Mouse (Mus musculus): ENCODE data around the gene Oas1a. TPM values are rescaled to one million over a fixed set of nuclear protein-coding genes. Genes with fewer than 3 reads are reported as not detected.
"Not testable (repeated sequence)": the region's sequence is repeated elsewhere in the genome, so short reads cannot be mapped to it uniquely, and the experiment has no call there.

Gene Oas1a
- total and polyA plus RNA-seq, 3 experiments, result 0.11 to 0.33 TPM; not detected in 1

DNA sequence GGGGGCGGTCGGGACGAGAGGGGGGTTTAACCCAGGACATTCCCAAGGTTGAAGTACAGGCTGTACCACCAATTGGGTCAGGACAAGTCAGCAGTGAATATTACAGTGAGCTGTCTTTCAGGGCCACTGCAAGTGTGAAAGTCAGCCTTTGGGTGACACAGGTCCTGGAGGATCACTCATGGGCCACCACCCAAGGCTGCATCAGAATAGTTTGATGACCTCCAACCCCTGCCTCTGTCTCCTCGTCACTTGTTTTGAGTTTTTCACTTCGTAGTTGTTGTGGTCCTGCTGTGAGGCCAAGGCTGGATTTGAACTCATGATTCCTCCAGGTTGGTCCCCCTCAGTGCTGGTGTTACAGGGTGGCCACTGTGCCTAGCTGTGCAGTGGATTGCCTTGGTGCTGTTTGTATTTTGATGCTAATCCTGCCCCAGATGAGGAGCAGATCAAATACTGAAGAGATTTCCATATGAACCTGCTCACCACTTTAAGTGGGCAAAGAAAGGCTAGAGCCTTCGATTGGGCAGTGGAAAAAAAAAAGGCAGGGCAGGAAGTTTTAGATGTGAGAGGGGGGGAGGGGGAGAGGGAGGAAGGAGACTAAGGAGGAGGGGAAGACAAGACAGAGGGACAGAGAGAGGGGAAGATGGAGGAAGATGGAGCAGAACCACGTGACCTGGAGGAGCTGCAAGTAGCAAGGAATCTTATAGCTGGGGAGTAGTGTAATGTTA lies 1.0 kb upstream of the Oas1a start:
- Histone ChIP-seq H3K9me3 (replicated peaks) (no peaks in the 10 kb centered on the region), H3K27me3 (ENCODE audit: insufficient read depth, low read length) (no peaks in the 10 kb centered on the region), H3K36me3 (replicated peaks) (no peaks in the 10 kb centered on the region), H3K4me1 (ENCODE audit: insufficient read depth, low read depth, low read length) (no peaks in the 10 kb centered on the region), H3K4me3 (ENCODE audit: low read depth, low read length) (no peak overlapping the region)
- ATAC-seq (ENCODE audit: extremely low read depth, insufficient number of reproducible peaks, low FRiP score, poor library complexity, severe bottlenecking), result no peak
- TF ChIP-seq TAL1 (conservative IDR thresholded peaks at IDR 0.05; ENCODE audit: low read depth, low read length) (no peak), CTCF (IDR thresholded peaks at IDR 0.05; ENCODE audit: low read depth, low read length) (no peak), POLR2AphosphoS5 (IDR thresholded peaks at IDR 0.05; ENCODE audit: insufficient replicate concordance, low read depth, low read length) (no peak), GATA2 (IDR thresholded peaks at IDR 0.05; ENCODE audit: borderline replicate concordance, low read depth, low read length) (no peak), GATA1 (IDR thresholded peaks at IDR 0.05; ENCODE audit: borderline replicate concordance, low read length) (no peak)
- DNase-seq (ENCODE audit: low spot score), result no peak

DNA sequence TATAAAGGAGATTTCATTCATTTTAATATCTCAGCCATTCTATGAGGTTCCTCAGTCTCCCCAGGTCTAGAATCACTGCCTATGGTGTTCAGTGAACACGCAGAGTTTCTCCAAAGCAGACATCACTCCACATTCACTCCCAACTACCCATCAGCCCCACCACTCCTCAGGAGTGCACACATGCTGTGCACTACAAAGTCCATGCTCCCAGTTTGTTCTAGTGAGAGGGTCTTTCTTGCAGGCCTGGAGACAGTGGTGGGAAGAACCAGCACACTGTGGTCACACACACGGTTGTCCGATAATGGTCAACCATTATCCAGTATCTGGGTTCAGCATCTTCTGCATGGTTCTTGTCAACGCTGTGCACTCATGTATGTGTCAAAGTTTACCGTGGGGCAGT lies 5.3 kb downstream of the Oas1a start:
- DNase-seq (ENCODE audit: low spot score), result no peak
- no peak overlapping the region for H3K4me3 ChIP-seq (ENCODE audit: low read depth, low read length)
- H3K36me3 ChIP-seq (replicated peaks), result no peaks in the 10 kb centered on the region
- no peak for TF ChIP-seq CTCF (IDR thresholded peaks at IDR 0.05; ENCODE audit: low read depth, low read length)
- TF ChIP-seq TAL1 (conservative IDR thresholded peaks at IDR 0.05; ENCODE audit: low read depth, low read length), result no peak
- TF ChIP-seq GATA2 (IDR thresholded peaks at IDR 0.05; ENCODE audit: borderline replicate concordance, low read depth, low read length), result no peak
- TF ChIP-seq POLR2AphosphoS5 (IDR thresholded peaks at IDR 0.05; ENCODE audit: insufficient replicate concordance, low read depth, low read length), result no peak
- no peak for TF ChIP-seq GATA1 (IDR thresholded peaks at IDR 0.05; ENCODE audit: borderline replicate concordance, low read length)
- no peaks in the 10 kb centered on the region for H3K27me3 ChIP-seq (ENCODE audit: insufficient read depth, low read length)
- ATAC-seq (ENCODE audit: extremely low read depth, insufficient number of reproducible peaks, low FRiP score, poor library complexity, severe bottlenecking), result no peak
- no peaks in the 10 kb centered on the region for H3K9me3 ChIP-seq (replicated peaks)
- H3K4me1 ChIP-seq (ENCODE audit: insufficient read depth, low read depth, low read length), result no peaks in the 10 kb centered on the region

DNA sequence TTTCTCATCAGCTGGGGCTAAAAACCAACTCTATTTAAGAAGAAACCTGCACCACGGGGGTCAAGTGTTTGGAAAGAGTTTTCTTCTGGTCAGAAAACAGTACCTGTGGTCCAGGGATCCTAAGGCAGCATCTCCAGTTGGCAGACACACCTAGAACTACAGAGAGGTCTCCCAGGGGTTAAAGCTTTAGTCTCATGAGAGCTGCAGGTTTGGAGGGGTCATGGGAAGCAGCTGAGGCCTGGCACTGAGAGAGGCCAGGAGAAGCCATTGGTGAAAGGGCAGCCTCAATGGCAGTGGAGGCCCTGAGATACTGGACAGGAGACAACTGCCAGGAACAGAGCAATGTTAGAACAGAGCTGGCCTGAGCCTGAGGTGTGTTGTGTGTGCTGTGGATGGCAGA lies 6.7 kb downstream of the Oas1a start:
- DNase-seq (ENCODE audit: low spot score) (no peak), ATAC-seq (ENCODE audit: extremely low read depth, insufficient number of reproducible peaks, low FRiP score, poor library complexity, severe bottlenecking) (no peak)
- no peaks in the 10 kb centered on the region for H3K36me3 ChIP-seq (replicated peaks)
- no peaks in the 10 kb centered on the region for H3K27me3 ChIP-seq (ENCODE audit: insufficient read depth, low read length)
- no peak overlapping the region for H3K4me3 ChIP-seq (ENCODE audit: low read depth, low read length)
- no peaks in the 10 kb centered on the region for H3K4me1 ChIP-seq (ENCODE audit: insufficient read depth, low read depth, low read length)
- no peaks in the 10 kb centered on the region for H3K9me3 ChIP-seq (replicated peaks)
- no peak for TF ChIP-seq GATA2 (IDR thresholded peaks at IDR 0.05; ENCODE audit: borderline replicate concordance, low read depth, low read length)
- TF ChIP-seq GATA1 (IDR thresholded peaks at IDR 0.05; ENCODE audit: borderline replicate concordance, low read length), result no peak
- TF ChIP-seq CTCF (IDR thresholded peaks at IDR 0.05; ENCODE audit: low read depth, low read length), result no peak
- TF ChIP-seq TAL1 (conservative IDR thresholded peaks at IDR 0.05; ENCODE audit: low read depth, low read length), result no peak
- no peak for TF ChIP-seq POLR2AphosphoS5 (IDR thresholded peaks at IDR 0.05; ENCODE audit: insufficient replicate concordance, low read depth, low read length)

DNA sequence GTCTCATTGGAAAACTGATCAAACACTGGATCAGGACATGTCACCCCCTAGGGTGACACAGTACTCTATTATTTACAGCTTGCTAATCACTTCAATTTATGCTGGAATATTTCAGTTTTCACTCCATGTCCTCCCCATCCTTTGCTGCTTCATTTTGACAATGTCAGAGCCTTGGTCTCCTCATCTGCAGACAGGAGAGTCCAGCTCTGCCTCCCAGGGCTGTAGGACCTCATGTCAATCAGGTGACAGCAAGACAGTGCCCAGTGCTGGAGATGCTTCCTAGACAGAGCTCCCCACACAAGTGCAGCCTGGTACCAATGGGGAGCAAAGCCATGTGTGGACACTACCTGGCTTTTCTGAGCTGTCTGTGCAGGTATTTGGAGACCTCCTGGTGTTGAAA lies 8.6 kb downstream of the Oas1a start:
- ATAC-seq (ENCODE audit: extremely low read depth, insufficient number of reproducible peaks, low FRiP score, poor library complexity, severe bottlenecking), result no peak
- H3K9me3 ChIP-seq (replicated peaks), result no peaks in the 10 kb centered on the region
- DNase-seq (ENCODE audit: low spot score), result no peak
- TF ChIP-seq CTCF (IDR thresholded peaks at IDR 0.05; ENCODE audit: low read depth, low read length), result no peak
- no peak for TF ChIP-seq POLR2AphosphoS5 (IDR thresholded peaks at IDR 0.05; ENCODE audit: insufficient replicate concordance, low read depth, low read length)
- TF ChIP-seq GATA1 (IDR thresholded peaks at IDR 0.05; ENCODE audit: borderline replicate concordance, low read length), result no peak
- no peak for TF ChIP-seq GATA2 (IDR thresholded peaks at IDR 0.05; ENCODE audit: borderline replicate concordance, low read depth, low read length)
- TF ChIP-seq TAL1 (conservative IDR thresholded peaks at IDR 0.05; ENCODE audit: low read depth, low read length), result no peak
- no peak overlapping the region for H3K4me3 ChIP-seq (ENCODE audit: low read depth, low read length)
- no peaks in the 10 kb centered on the region for H3K27me3 ChIP-seq (ENCODE audit: insufficient read depth, low read length)
- no peaks in the 10 kb centered on the region for H3K4me1 ChIP-seq (ENCODE audit: insufficient read depth, low read depth, low read length)
- no peaks in the 10 kb centered on the region for H3K36me3 ChIP-seq (replicated peaks)

DNA sequence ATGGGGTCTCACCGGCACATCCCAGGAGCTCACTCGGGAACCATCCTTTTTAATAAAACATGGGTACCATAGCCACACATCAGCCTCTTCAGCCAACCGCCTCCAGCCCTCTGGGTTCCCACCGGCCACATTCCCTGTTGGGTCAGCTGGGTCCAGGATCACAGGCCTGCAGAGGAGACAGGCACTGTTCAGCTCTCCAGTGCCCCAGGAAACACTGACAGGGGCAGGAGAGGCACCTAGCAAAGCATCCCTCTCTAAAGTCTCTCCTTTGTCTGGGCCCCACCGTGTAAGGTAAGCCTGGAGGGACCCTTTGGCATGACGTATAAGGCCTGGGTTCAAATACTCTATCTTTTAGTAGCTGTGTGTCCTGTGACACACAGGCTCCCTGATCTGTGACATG lies 9.0 kb downstream of the Oas1a start:
- no peak for DNase-seq (ENCODE audit: low spot score)
- Histone ChIP-seq H3K27me3 (ENCODE audit: insufficient read depth, low read length) (no peaks in the 10 kb centered on the region), H3K36me3 (replicated peaks) (no peaks in the 10 kb centered on the region), H3K4me1 (ENCODE audit: insufficient read depth, low read depth, low read length) (no peaks in the 10 kb centered on the region), H3K9me3 (replicated peaks) (no peaks in the 10 kb centered on the region), H3K4me3 (ENCODE audit: low read depth, low read length) (no peak overlapping the region)
- TF ChIP-seq GATA1 (IDR thresholded peaks at IDR 0.05; ENCODE audit: borderline replicate concordance, low read length) (no peak), POLR2AphosphoS5 (IDR thresholded peaks at IDR 0.05; ENCODE audit: insufficient replicate concordance, low read depth, low read length) (no peak), GATA2 (IDR thresholded peaks at IDR 0.05; ENCODE audit: borderline replicate concordance, low read depth, low read length) (no peak)
- no peak for ATAC-seq (ENCODE audit: extremely low read depth, insufficient number of reproducible peaks, low FRiP score, poor library complexity, severe bottlenecking)

DNA sequence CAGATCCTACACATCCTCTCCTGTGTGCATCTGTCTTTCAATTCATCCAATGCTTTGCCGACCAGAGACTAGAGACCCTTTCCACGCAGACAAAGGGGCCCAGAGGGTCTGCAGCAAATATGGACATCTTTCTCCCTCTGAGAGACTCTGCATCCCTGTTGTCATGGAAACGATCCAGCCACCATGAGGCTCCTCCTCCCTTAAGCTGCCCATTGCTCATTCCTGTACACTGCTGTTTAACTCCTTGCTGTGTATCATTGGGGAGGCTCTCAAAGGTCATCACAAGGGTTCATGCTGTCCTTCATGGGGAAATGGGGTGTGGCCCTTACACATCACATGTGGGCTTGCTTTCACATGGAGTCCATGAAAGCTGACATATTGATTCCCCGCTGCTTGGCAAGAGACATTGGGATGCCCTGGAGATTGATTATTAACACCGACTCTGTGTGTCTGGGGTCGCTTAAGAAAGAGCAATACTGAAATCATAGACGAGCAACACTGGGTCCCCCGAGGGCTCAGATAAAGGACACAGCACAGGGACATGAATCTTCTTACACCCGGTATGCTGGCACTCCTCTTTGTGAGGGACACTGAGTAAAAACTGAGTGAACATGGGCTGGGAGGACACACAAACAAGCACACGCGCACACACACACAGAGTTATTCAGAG lies 12.0 kb downstream of the Oas1a start:
- TF ChIP-seq POLR2AphosphoS5 (IDR thresholded peaks at IDR 0.05; ENCODE audit: insufficient replicate concordance, low read depth, low read length) (no peak), TAL1 (conservative IDR thresholded peaks at IDR 0.05; ENCODE audit: low read depth, low read length) (no peak), GATA2 (IDR thresholded peaks at IDR 0.05; ENCODE audit: borderline replicate concordance, low read depth, low read length) (no peak), CTCF (IDR thresholded peaks at IDR 0.05; ENCODE audit: low read depth, low read length) (no peak), GATA1 (IDR thresholded peaks at IDR 0.05; ENCODE audit: borderline replicate concordance, low read length) (no peak)
- H3K4me3 ChIP-seq (ENCODE audit: low read depth, low read length), result no peak overlapping the region
- H3K9me3 ChIP-seq (replicated peaks), result no peaks in the 10 kb centered on the region
- H3K4me1 ChIP-seq (ENCODE audit: insufficient read depth, low read depth, low read length), result no peaks in the 10 kb centered on the region
- ATAC-seq (ENCODE audit: extremely low read depth, insufficient number of reproducible peaks, low FRiP score, poor library complexity, severe bottlenecking) (no peak), DNase-seq (ENCODE audit: low spot score) (no peak)
- H3K27me3 ChIP-seq (ENCODE audit: insufficient read depth, low read length), result no peaks in the 10 kb centered on the region
- H3K36me3 ChIP-seq (replicated peaks), result no peaks in the 10 kb centered on the region

DNA sequence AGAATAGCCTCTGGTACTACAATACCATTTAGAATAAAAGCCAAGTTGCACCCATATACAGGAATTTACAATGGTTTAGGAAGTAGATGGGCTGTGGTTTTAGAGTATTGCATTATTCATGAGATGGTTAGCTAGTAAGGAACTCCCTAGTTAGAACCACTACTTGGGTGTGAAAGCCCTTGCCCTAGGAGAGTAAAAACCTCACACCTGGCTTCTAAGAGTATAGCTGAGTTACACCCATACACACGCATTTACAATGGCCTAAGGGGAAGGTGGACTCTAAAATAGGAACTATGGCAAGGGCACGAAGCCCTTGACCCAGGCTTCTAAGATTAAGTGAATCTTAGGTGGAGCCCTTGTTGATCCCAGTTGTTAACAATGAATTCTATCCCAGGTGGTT lies 12.6 kb downstream of the Oas1a start:
- H3K27me3 ChIP-seq (ENCODE audit: insufficient read depth, low read length), result not testable (repeated sequence)

DNA sequence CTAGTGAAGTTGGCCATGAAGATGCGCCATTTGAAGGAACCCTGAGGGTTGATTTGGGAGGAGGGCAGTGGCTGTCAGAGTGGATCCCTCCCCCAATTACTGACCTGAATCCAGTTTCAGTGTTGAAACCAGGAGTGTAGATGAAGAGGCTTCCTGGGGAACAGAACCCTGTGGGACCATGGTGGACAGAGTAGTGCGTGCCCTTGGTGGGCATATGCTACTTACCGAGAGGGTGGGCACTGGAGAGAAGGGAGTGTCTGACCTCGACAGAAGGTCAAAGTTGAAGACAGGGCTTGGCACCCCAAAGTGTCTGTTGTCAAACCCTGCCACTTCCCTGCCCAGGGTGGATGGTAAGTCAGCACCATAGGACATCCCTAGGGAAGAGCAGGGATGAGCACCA lies 13.5 kb downstream of the Oas1a start:
- not testable (repeated sequence) for H3K4me3 ChIP-seq (ENCODE audit: low read depth, low read length); H3K9me3 ChIP-seq (replicated peaks); H3K4me1 ChIP-seq (ENCODE audit: insufficient read depth, low read depth, low read length); H3K36me3 ChIP-seq (replicated peaks); ATAC-seq (ENCODE audit: extremely low read depth, insufficient number of reproducible peaks, low FRiP score, poor library complexity, severe bottlenecking); DNase-seq (ENCODE audit: low spot score); H3K27me3 ChIP-seq (ENCODE audit: insufficient read depth, low read length)

More for the DNA sequence above, 12.6 kb downstream of the Oas1a start:
- ATAC-seq (ENCODE audit: extremely low read depth, insufficient number of reproducible peaks, low FRiP score, poor library complexity, severe bottlenecking); H3K4me1 ChIP-seq (ENCODE audit: insufficient read depth, low read depth, low read length); H3K4me3 ChIP-seq (ENCODE audit: low read depth, low read length); DNase-seq (ENCODE audit: low spot score); H3K9me3 ChIP-seq (replicated peaks); H3K36me3 ChIP-seq (replicated peaks): not testable (repeated sequence)

All from G1E (cell line).